Mouse (Mus musculus): Measurements from ENCODE around the gene Plekhm2.
A peak's percentile ranks its signal among the peaks of the same experiment; 100 is the strongest.

DNA sequence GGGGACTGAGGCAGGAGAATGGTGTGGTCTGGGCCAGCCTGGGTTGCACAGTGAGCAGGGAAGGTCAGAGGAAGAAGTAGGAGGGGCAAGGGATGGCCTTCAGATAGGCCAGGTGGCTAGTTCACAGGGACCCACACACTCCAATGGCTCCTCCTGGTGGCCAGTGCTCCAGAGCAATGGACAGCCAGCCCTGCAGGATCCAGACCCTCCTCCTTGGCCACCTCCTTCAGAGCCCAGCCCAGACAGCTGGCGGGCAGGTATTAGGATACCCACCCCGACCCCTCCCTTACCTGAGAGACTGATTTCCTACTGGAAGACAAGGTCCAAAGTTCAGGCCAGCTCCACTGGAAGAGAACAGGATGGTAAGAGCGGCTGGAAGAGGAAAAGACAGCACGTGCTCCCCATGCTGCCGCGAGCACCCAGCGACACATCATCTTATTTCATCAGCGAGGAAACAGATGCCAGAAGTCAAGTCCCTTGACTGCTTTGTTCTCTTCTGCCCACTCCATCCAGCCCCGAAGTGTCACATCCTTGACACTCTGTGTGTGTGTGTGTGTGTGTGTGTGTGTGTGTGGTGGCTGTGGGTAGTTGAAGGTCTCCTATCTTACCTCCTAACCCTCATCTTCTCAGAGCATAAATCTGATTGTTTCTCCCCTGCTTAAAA is 69.0 kb downstream of the Plekhm2 start:
- TF ChIP-seq CTCF (IDR thresholded peaks at IDR 0.05; ENCODE audit: low read depth), result peak; percentile 46
- TF ChIP-seq EP300 (IDR thresholded peaks at IDR 0.05; ENCODE audit: low read depth), result no peak
